Mouse (Mus musculus) bone marrow, adult 2 months (tissue): ENCODE measurements around the gene Inpp4a. TPM values are rescaled to one million over a fixed set of nuclear protein-coding genes. Genes with fewer than 3 reads are reported as not detected.

ENCODE experiments used
- H3K27ac ChIP-seq: fragments of 200-500 bp; 2 replicates; pipeline ENCODE4 v1.5.1; 2012; ENCODE audit warnings: low read depth, mild to moderate bottlenecking, control low read depth, inconsistent platforms, low read length; ENCODE audit not compliant: control insufficient read depth, poor library complexity, insufficient read depth
- H3K4me1 ChIP-seq: fragments of 200-500 bp; 2 replicates; pipeline ENCODE4 v1.6.1; 2011; ENCODE audit warnings: low read length; ENCODE audit not compliant: control insufficient read depth, insufficient read depth
- H3K4me3 ChIP-seq: fragments of 200-500 bp; replicated peaks from 2 replicates; pipeline ENCODE3; 2011; ENCODE audit warnings: mild to moderate bottlenecking, low read depth, low read length, control low read depth; ENCODE audit not compliant: control insufficient read depth
- CTCF ChIP-seq: fragments of 200-500 bp; IDR thresholded peaks from 2 replicates; pipeline ENCODE4 v1.5.1; 2011; ENCODE audit warnings: low read length, control low read depth; ENCODE audit not compliant: control insufficient read depth, insufficient read depth
- POLR2A ChIP-seq: fragments of 200-500 bp; IDR thresholded peaks from 2 replicates; pipeline ENCODE4 v1.6.1; 2011; ENCODE audit warnings: low read depth, mild to moderate bottlenecking, control low read depth, low read length, borderline replicate concordance; ENCODE audit not compliant: control insufficient read depth
- WGBS: fragments of 180-500 bp; shearing (Covaris S2); methylation state at CpG from one replicate; pipeline ENCODE4 v1.1.7; 2018; 5-methylcytosine and 5-hydroxymethylcytosine counted together
- polyA plus RNA-seq: library from polyadenylated mRNA; stranded (reverse); fragments of >200 nt; gene quantifications from 2 replicates; pipeline ENCODE4 v1.2.4, GENCODE M21; 2011; ENCODE audit warnings: low replicate concordance; ENCODE audit not compliant: missing spikeins, insufficient read depth, insufficient read length

Gene Inpp4a
- polyA plus RNA-seq, 1 experiment: 33.4 TPM

DNA sequence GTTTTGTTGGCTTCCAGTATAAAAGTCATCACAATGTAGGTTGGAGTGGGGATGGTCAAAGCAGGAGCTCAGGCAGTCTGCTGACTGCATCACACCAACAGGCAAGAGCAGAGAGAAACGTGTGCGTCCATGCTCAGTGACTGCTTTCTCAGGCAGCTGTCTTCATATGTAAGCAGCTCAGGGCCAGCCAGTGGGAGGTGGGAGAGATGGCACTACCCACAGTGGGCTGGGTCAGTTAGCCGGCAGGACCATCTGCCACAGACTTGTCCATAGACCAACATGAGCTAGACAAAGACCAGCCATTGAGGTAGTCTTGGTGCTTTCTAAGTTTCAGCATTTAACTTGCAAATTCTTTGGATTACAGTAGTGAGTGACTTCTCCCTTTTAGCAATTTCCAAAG is 56.6 kb downstream of the Inpp4a start:
- no peak overlapping the region for H3K4me3 ChIP-seq
- H3K27ac ChIP-seq: no peak overlapping the region
- TF ChIP-seq POLR2A (no peak), CTCF (no peak)
- peaks cover 2% of the 10 kb centered on the region; the same call in 1 of the 2 replicates for H3K4me1 ChIP-seq
- WGBS: 74% methylated on average over 3 of the region's 3 CpGs

GRCm38 (mm10) chr1:37357173-37357572 is 57.5 kb downstream of the Inpp4a start:
- no peak overlapping the region for H3K4me3 ChIP-seq
- 71% methylated on average over 6 of the region's 6 CpGs for WGBS
- TF ChIP-seq CTCF: no peak
- peaks cover 2% of the 10 kb centered on the region; the same call in 1 of the 2 replicates for H3K4me1 ChIP-seq
- no peak overlapping the region for H3K27ac ChIP-seq

GRCm38 (mm10) chr1:37358621-37359020 is 59.0 kb downstream of the Inpp4a start:
- H3K4me3 ChIP-seq: no peak overlapping the region
- peaks cover 2% of the 10 kb centered on the region; the same call in 1 of the 2 replicates for H3K4me1 ChIP-seq
- TF ChIP-seq POLR2A (no peak), CTCF (no peak)
- no peak overlapping the region for H3K27ac ChIP-seq
- WGBS: 82% methylated on average over 8 of the region's 8 CpGs

DNA sequence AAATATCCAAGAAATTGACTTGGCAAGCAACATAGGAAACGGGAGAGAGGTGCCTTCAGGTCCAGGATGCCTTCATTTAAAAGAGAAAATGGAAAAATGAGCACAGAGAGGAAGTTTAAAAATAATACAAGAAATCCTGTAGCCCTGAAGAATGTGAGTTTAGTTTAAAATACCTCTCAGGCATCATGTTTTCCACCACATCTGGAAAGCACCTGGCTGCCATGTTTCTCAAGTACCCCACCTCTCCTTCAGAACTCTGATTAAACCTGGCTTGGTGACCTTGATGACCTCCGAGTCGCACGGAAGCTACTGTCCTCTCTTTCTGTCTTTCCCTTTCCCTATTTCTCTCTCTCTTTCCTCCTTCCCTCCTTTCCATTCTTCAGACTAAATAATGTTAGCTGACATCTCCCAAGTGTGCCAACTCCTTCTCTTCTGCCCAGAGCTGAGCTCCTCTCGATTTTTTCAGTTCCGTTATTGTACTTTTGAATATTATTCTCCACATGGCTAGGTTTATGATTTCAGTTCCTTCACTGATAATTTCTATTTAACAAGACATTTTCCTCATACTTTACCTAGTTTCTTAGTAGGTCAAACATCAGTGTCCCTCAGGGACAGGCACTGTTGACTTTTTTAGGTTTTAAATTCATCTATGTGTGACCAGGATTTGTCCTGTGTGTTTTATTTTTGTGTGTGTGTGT is 59.9 kb downstream of the Inpp4a start:
- no peak overlapping the region for H3K27ac ChIP-seq
- no peak overlapping the region for H3K4me3 ChIP-seq
- no peak for TF ChIP-seq CTCF
- no peak for TF ChIP-seq POLR2A
- peaks cover 2% of the 10 kb centered on the region; the same call in 1 of the 2 replicates for H3K4me1 ChIP-seq
- 81% methylated on average over 6 of the region's 6 CpGs for WGBS

- 79% methylated on average over 3 of the region's 3 CpGs for WGBS
- Histone ChIP-seq H3K4me1 (peaks cover 2% of the 10 kb centered on the region; the same call in 1 of the 2 replicates), H3K4me3 (no peak overlapping the region), H3K27ac (no peak overlapping the region)
- TF ChIP-seq POLR2A (no peak), CTCF (no peak)
These were observed 61.1 kb downstream of the Inpp4a start for GRCm38 (mm10) chr1:37360781-37361180.

- Histone ChIP-seq H3K4me3 (no peak overlapping the region), H3K4me1 (no peaks in the 10 kb centered on the region), H3K27ac (no peak overlapping the region)
- 87% methylated on average over 10 of the region's 10 CpGs for WGBS
- TF ChIP-seq POLR2A (no peak), CTCF (no peak)
These were observed 63.1 kb downstream of the Inpp4a start for GRCm38 (mm10) chr1:37362721-37363120.

DNA sequence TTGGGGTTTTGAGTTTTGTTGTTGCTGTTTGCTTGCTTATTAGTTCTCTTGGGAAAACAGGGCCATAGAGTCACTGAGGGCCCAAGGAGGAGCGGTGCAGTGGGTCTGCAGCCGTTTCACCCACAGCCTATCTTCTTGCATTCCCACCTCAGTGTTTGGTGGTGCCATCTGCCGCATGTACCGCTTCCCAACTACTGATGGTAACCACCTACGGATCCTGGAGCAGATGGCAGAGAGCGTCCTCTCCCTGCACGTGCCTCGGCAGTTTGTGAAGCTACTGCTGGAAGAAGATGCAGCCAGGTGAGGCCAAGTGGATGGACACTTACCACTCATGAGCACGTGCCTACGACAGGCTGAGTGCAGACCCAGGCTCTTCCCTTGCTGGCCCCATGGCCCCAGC is 68.5 kb downstream of the Inpp4a start:
- WGBS: 85% methylated on average over 10 of the region's 10 CpGs
- Histone ChIP-seq H3K27ac (no peak overlapping the region), H3K4me3 (no peak overlapping the region), H3K4me1 (no peaks in the 10 kb centered on the region)
- TF ChIP-seq CTCF (no peak), POLR2A (no peak)

DNA sequence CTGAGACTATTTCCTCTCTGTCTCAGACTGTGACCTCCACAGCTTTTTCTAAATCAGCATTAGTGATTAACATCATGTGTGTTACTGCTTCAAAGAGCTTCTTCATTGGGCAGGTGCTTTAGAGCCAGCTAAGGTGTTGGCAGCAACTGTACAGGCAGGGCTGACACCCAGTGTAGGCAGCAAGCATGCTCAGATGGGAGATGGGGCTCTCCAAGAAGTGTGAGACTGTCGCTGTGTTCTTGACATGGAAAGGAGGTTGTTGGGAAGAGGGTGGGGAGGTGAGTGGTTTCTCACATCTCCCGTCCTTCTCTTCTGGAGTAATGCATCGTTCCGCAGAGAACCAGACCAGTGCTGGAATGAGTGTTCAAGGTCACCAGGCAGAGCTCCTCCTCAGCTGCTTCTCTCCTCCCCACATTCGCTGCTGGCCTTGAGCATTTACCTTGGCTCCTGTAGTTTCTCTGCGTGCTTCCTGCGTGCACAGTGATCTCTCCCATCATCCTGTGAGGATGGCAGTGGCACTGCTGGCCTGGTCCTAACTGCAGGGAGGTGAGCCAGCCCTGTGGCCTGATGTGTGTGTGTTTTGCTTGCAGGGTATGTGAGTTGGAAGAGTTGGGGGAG is 69.2 kb downstream of the Inpp4a start:
- H3K4me3 ChIP-seq: no peak overlapping the region

GRCm38 (mm10) chr1:37376177-37376576 is 76.5 kb downstream of the Inpp4a start:
- WGBS: 86% methylated on average over 8 of the region's 8 CpGs
- no peak for TF ChIP-seq POLR2A
- H3K4me3 ChIP-seq: no peak overlapping the region
- H3K4me1 ChIP-seq: no peaks in the 10 kb centered on the region
- no peak overlapping the region for H3K27ac ChIP-seq

More for the DNA sequence above, 69.2 kb downstream of the Inpp4a start:
- no peak for TF ChIP-seq POLR2A
- no peak for TF ChIP-seq CTCF
- 88% methylated on average over 7 of the region's 7 CpGs for WGBS
- Histone ChIP-seq H3K27ac (no peak overlapping the region), H3K4me1 (no peaks in the 10 kb centered on the region)
